Mouse (Mus musculus): ENCODE data around the gene Otud7b. TPM values are rescaled to one million over a fixed set of nuclear protein-coding genes. Genes with fewer than 3 reads are reported as not detected.
"Not testable (repeated sequence)": the region's sequence is repeated elsewhere in the genome, so short reads cannot be mapped to it uniquely, and the experiment has no call there.

Otud7b gene
- polyA plus RNA-seq, 1 experiment from 2014 or later, result 14.9 TPM

GRCm38 (mm10) chr3:96181510-96182381, 77.4 kb downstream of the Otud7b start:
- peaks cover 37% of the 10 kb centered on the region for H3K4me1 ChIP-seq
- no peaks in the 10 kb centered on the region for H3K27me3 ChIP-seq (replicated peaks)
- peak overlapping the region; percentile 96 for H3K27ac ChIP-seq (replicated peaks)
- 20% methylated on average over 12 of the region's 12 CpGs for WGBS
- peak; percentile 35; the same call in 1 of the 2 replicates for ATAC-seq (ENCODE audit: extremely low read depth, insufficient number of reproducible peaks, low FRiP score, low TSS enrichment)
- H3K36me3 ChIP-seq, result peaks cover 49% of the 10 kb centered on the region
- peak overlapping the region; percentile 88 for H3K9ac ChIP-seq
- no peaks in the 10 kb centered on the region for H3K9me3 ChIP-seq
- peak overlapping the region; percentile 70 for H3K4me2 ChIP-seq
- H3K4me3 ChIP-seq, result peak overlapping the region; percentile 74

- Histone ChIP-seq H3K9ac (peak overlapping the region; percentile 88), H3K9me3 (no peaks in the 10 kb centered on the region), H3K4me1 (peaks cover 37% of the 10 kb centered on the region), H3K27ac (replicated peaks) (peak overlapping the region; percentile 96), H3K4me2 (peak overlapping the region; percentile 70), H3K36me3 (peaks cover 51% of the 10 kb centered on the region), H3K4me3 (peak overlapping the region; percentile 74), H3K27me3 (replicated peaks) (no peaks in the 10 kb centered on the region)
- 8% methylated on average over 4 of the region's 4 CpGs for WGBS
- no peak for ATAC-seq (ENCODE audit: extremely low read depth, insufficient number of reproducible peaks, low FRiP score, low TSS enrichment)
Measured at GRCm38 (mm10) chr3:96182382-96182776, 78.1 kb downstream of the Otud7b start.

- Histone ChIP-seq H3K27me3 (replicated peaks) (no peaks in the 10 kb centered on the region), H3K4me3 (no peak overlapping the region), H3K36me3 (peaks cover 77% of the 10 kb centered on the region), H3K4me2 (no peak overlapping the region), H3K9ac (no peak overlapping the region), H3K9me3 (no peaks in the 10 kb centered on the region), H3K4me1 (peaks cover 11% of the 10 kb centered on the region), H3K27ac (replicated peaks) (no peak overlapping the region)
- 54% methylated on average over 12 of the region's 12 CpGs for WGBS
- no peak for ATAC-seq (ENCODE audit: extremely low read depth, insufficient number of reproducible peaks, low FRiP score, low TSS enrichment)
Measured at GRCm38 (mm10) chr3:96192977-96193376, 88.7 kb downstream of the Otud7b start.

GRCm38 (mm10) chr3:96194966-96195365, 90.6 kb downstream of the Otud7b start:
- Histone ChIP-seq H3K4me3 (no peak overlapping the region), H3K4me2 (no peak overlapping the region), H3K9ac (no peak overlapping the region), H3K9me3 (no peaks in the 10 kb centered on the region), H3K27me3 (replicated peaks) (no peaks in the 10 kb centered on the region), H3K36me3 (peaks cover 59% of the 10 kb centered on the region), H3K4me1 (peaks cover 15% of the 10 kb centered on the region), H3K27ac (replicated peaks) (no peak overlapping the region)
- WGBS, result 80% methylated on average over 10 of the region's 10 CpGs
- ATAC-seq (ENCODE audit: extremely low read depth, insufficient number of reproducible peaks, low FRiP score, low TSS enrichment), result no peak

- Histone ChIP-seq H3K9me3 (no peaks in the 10 kb centered on the region), H3K27ac (replicated peaks) (no peak overlapping the region), H3K4me2 (no peak overlapping the region), H3K4me3 (no peak overlapping the region), H3K4me1 (peaks cover 15% of the 10 kb centered on the region), H3K36me3 (peaks cover 51% of the 10 kb centered on the region), H3K27me3 (replicated peaks) (no peaks in the 10 kb centered on the region), H3K9ac (no peak overlapping the region)
- no peak for ATAC-seq (ENCODE audit: extremely low read depth, insufficient number of reproducible peaks, low FRiP score, low TSS enrichment)
- WGBS, result 90% methylated on average over 11 of the region's 11 CpGs
Measured at GRCm38 (mm10) chr3:96195616-96196313, 91.4 kb downstream of the Otud7b start.

- Histone ChIP-seq H3K9me3 (no peaks in the 10 kb centered on the region), H3K9ac (peak overlapping the region; percentile 85), H3K27ac (replicated peaks) (peak overlapping the region; percentile 83), H3K4me1 (peaks cover 15% of the 10 kb centered on the region), H3K27me3 (replicated peaks) (no peaks in the 10 kb centered on the region), H3K4me2 (peak overlapping the region; percentile 84), H3K4me3 (peak overlapping the region; percentile 66), H3K36me3 (peaks cover 44% of the 10 kb centered on the region)
- no peak for ATAC-seq (ENCODE audit: extremely low read depth, insufficient number of reproducible peaks, low FRiP score, low TSS enrichment)
- 18% methylated on average over 27 of the region's 27 CpGs for WGBS
Measured at GRCm38 (mm10) chr3:96196437-96197128, 92.3 kb downstream of the Otud7b start.

GRCm38 (mm10) chr3:96197129-96197749, 92.9 kb downstream of the Otud7b start:
- no peaks in the 10 kb centered on the region for H3K9me3 ChIP-seq

GRCm38 (mm10) chr3:96198181-96198580, 93.9 kb downstream of the Otud7b start:
- Histone ChIP-seq H3K27me3 (replicated peaks) (no peaks in the 10 kb centered on the region), H3K9ac (peak overlapping the region; percentile 72), H3K4me1 (peaks cover 15% of the 10 kb centered on the region), H3K36me3 (peaks cover 28% of the 10 kb centered on the region), H3K4me3 (peak overlapping the region; percentile 66), H3K27ac (replicated peaks) (no peak overlapping the region; the same call in 1 of the 2 replicates), H3K4me2 (peak overlapping the region; percentile 84), H3K9me3 (no peaks in the 10 kb centered on the region)
- WGBS, result 6% methylated on average over 6 of the region's 6 CpGs
- no peak for ATAC-seq (ENCODE audit: extremely low read depth, insufficient number of reproducible peaks, low FRiP score, low TSS enrichment)

More at GRCm38 (mm10) chr3:96197129-96197749, 92.9 kb downstream of the Otud7b start:
- H3K9ac ChIP-seq, result peak overlapping the region; percentile 85
- under 1% methylated on average over 50 of the region's 50 CpGs for WGBS
- peak overlapping the region; percentile 84 for H3K4me2 ChIP-seq
- peaks cover 37% of the 10 kb centered on the region for H3K36me3 ChIP-seq
- peak overlapping the region; percentile 66 for H3K4me3 ChIP-seq
- peak; percentile 71 for ATAC-seq (ENCODE audit: extremely low read depth, insufficient number of reproducible peaks, low FRiP score, low TSS enrichment)
- no peaks in the 10 kb centered on the region for H3K27me3 ChIP-seq (replicated peaks)
- H3K27ac ChIP-seq (replicated peaks), result peak overlapping the region; percentile 83
- H3K4me1 ChIP-seq, result peaks cover 15% of the 10 kb centered on the region

- not testable (repeated sequence) for H3K9ac ChIP-seq; H3K4me3 ChIP-seq; H3K27me3 ChIP-seq (replicated peaks); H3K9me3 ChIP-seq; H3K27ac ChIP-seq (replicated peaks); ATAC-seq (ENCODE audit: extremely low read depth, insufficient number of reproducible peaks, low FRiP score, low TSS enrichment)
- 19% methylated on average over 7 of the region's 8 CpGs for WGBS
- peaks cover 23% of the 10 kb centered on the region for H3K36me3 ChIP-seq
- H3K4me1 ChIP-seq, result peaks cover 15% of the 10 kb centered on the region
- H3K4me2 ChIP-seq, result peak overlapping the region; percentile 84
Measured at GRCm38 (mm10) chr3:96198601-96199251, 94.4 kb downstream of the Otud7b start.

GRCm38 (mm10) chr3:96199731-96200130, 95.4 kb downstream of the Otud7b start:
- Histone ChIP-seq H3K9me3 (no peaks in the 10 kb centered on the region), H3K36me3 (peaks cover 14% of the 10 kb centered on the region), H3K4me3 (no peak overlapping the region), H3K27me3 (replicated peaks) (no peaks in the 10 kb centered on the region), H3K4me1 (peaks cover 15% of the 10 kb centered on the region), H3K4me2 (no peak overlapping the region), H3K9ac (no peak overlapping the region), H3K27ac (replicated peaks) (no peak overlapping the region)
- 34% methylated on average over 2 of the region's 2 CpGs for WGBS
- no peak for ATAC-seq (ENCODE audit: extremely low read depth, insufficient number of reproducible peaks, low FRiP score, low TSS enrichment)

All from heart, embryonic 13.5 days (tissue).